18 mouse cellular contexts compared by ENCODE assay signal in the genomic region with DNA sequence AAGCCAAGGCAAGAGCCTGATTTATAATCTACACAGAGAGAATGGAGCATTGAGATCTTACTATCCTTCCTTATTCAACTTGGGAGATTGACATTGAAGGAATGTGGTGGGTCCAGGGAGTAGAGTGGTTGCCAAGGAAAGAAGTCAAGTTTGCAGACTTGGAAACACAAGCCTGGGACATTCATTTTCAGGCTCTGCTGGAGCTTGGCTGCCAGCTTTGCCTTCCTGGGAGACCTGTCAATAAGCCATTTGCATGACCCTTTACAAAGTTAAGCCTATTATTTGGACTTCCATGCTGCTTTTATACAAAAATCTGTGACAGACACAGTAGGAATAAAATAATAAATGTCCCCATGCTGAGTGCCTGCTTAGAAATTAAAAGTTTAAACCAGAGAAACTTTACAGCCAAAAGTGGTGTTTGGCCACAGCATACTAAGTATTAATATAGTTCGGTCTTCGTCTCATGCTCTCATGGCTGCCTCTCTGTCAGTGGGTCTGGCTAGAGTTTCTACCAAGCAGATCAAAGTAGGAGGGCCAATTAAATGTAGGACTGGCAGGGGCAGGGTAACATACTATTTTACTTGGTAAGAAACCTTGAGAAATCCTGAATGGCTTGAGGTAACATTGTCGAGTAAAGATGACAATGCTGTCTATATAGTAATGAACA.
DNase-seq lines count a peak whose midpoint lies in the region; ATAC-seq and TF ChIP-seq lines count a peak whose summit lies in the region.
"Had no signal": no experiment of that assay in that cellular context is flagged by ENCODE, and none has a peak within 500 bp of the region (broad histone marks: within the 10 kb centered on the region; RNA-seq: fewer than 3 reads in every experiment).

No protein-coding gene starts in this region.

- WGBS in hindbrain, embryonic 14.5 days = 51% methylated on average over 3 of the region's 3 CpGs
- WGBS in midbrain, embryonic 11.5 days = 69% methylated on average over 3 of the region's 3 CpGs
- 29% methylated on average over 3 of the region's 3 CpGs for WGBS in midbrain, postnatal 0 days

- no peaks in the 10 kb centered on the region for H3K27me3 ChIP-seq in hindbrain, embryonic 14.5 days (ENCODE audit: control insufficient read depth, insufficient read depth, low read length)
- no peaks in the 10 kb centered on the region for H3K27me3 ChIP-seq in midbrain, embryonic 11.5 days (ENCODE audit: control insufficient read depth, insufficient read depth, low read length)
- no peaks in the 10 kb centered on the region for H3K27me3 ChIP-seq in midbrain, postnatal 0 days (ENCODE audit: insufficient read depth, low read length)
- H3K27me3 ChIP-seq: forebrain, embryonic 13.5 days; liver, embryonic 15.5 days had no signal

- DNase-seq in left cerebral cortex, postnatal 4 days = peak; percentile 27
- no peak for DNase-seq in left cerebral cortex, adult 8-10 months (ENCODE audit: low spot score in 2 of 2)
- peak; percentile 41 for DNase-seq in hindbrain, embryonic 14.5 days (ENCODE audit: low spot score)
- no peak for DNase-seq in midbrain, embryonic 11.5 days (ENCODE audit: low spot score, missing footprints)
- peak; percentile 64 for DNase-seq in midbrain, postnatal 0 days (ENCODE audit: low spot score)
- no peak for DNase-seq in frontal cortex, postnatal 36 days (ENCODE audit: low spot score in 2 of 2)
- no peak for DNase-seq in ovary, postnatal 14 days (ENCODE audit: low spot score)
- DNase-seq: adrenal gland, postnatal 10 days; embryo, embryonic 11 days; kidney, postnatal 25 days; liver had no signal

- no peaks in the 10 kb centered on the region for H3K4me1 ChIP-seq in hindbrain, embryonic 14.5 days (replicated peaks; ENCODE audit: control insufficient read depth, insufficient read depth, low read length)
- H3K4me1 ChIP-seq in midbrain, embryonic 11.5 days (ENCODE audit: control insufficient read depth, insufficient read depth, low read length) = no peaks in the 10 kb centered on the region
- peaks cover 4% of the 10 kb centered on the region; the same call in 1 of the 2 replicates for H3K4me1 ChIP-seq in midbrain, postnatal 0 days (ENCODE audit: insufficient read depth, low read length)
- H3K4me1 ChIP-seq: liver, embryonic 15.5 days had no signal

- no peak overlapping the region for H3K27ac ChIP-seq in hindbrain, embryonic 14.5 days
- no peak overlapping the region for H3K27ac ChIP-seq in midbrain, embryonic 11.5 days (ENCODE audit: low read depth, low read length)
- H3K27ac ChIP-seq in midbrain, postnatal 0 days (ENCODE audit: low read depth, low read length) = no peak overlapping the region
- H3K27ac ChIP-seq: forebrain, embryonic 13.5 days; layer of hippocampus, adult 2 months; liver, embryonic 15.5 days; macrophage; stomach, postnatal 0 days had no signal

- TF ChIP-seq CTCF in midbrain, postnatal 0 days (IDR thresholded peaks at IDR 0.05) = no peak

- H3K9me3 ChIP-seq in hindbrain, embryonic 14.5 days (ENCODE audit: control insufficient read depth, low read length) = no peaks in the 10 kb centered on the region
- H3K9me3 ChIP-seq in midbrain, embryonic 11.5 days (ENCODE audit: control insufficient read depth, low read length) = no peaks in the 10 kb centered on the region
- H3K9me3 ChIP-seq in midbrain, postnatal 0 days (ENCODE audit: low read length) = no peaks in the 10 kb centered on the region
- H3K9me3 ChIP-seq: forebrain, embryonic 13.5 days; liver, embryonic 15.5 days had no signal

- H3K4me3 ChIP-seq in hindbrain, embryonic 14.5 days (replicated peaks; ENCODE audit: low read length) = no peak overlapping the region
- H3K4me3 ChIP-seq in midbrain, embryonic 11.5 days (ENCODE audit: low read depth, low read length) = no peak overlapping the region
- no peak overlapping the region for H3K4me3 ChIP-seq in midbrain, postnatal 0 days (ENCODE audit: low read depth, low read length)
- H3K4me3 ChIP-seq: forebrain, embryonic 13.5 days; layer of hippocampus, adult 2 months; liver, embryonic 15.5 days had no signal

- ATAC-seq in hindbrain, embryonic 14.5 days (ENCODE audit: low FRiP score) = peak; percentile 87
- peak; percentile 39 for ATAC-seq in midbrain, embryonic 11.5 days (ENCODE audit: low FRiP score)
- no peak; the same call in 1 of the 2 replicates for ATAC-seq in midbrain, postnatal 0 days (ENCODE audit: low FRiP score)
- ATAC-seq: forebrain, embryonic 13.5 days; intestine, embryonic 16.5 days had no signal

- H3K36me3 ChIP-seq in hindbrain, embryonic 14.5 days (replicated peaks; ENCODE audit: control insufficient read depth, insufficient read depth) = no peaks in the 10 kb centered on the region
- no peaks in the 10 kb centered on the region for H3K36me3 ChIP-seq in midbrain, embryonic 11.5 days (ENCODE audit: control insufficient read depth, insufficient read depth, low read length)
- H3K36me3 ChIP-seq in midbrain, postnatal 0 days (ENCODE audit: insufficient read depth, low read length) = no peaks in the 10 kb centered on the region
- H3K36me3 ChIP-seq: liver, embryonic 15.5 days had no signal

- no peak overlapping the region for H3K4me2 ChIP-seq in hindbrain, embryonic 14.5 days (replicated peaks)
- no peak overlapping the region for H3K4me2 ChIP-seq in midbrain, embryonic 11.5 days
- H3K4me2 ChIP-seq in midbrain, postnatal 0 days (ENCODE audit: low read depth, low read length, poor library complexity, severe bottlenecking) = no peak overlapping the region
- H3K4me2 ChIP-seq: forebrain, embryonic 13.5 days; heart, embryonic 11.5 days; liver, embryonic 15.5 days had no signal

- intact Hi-C loops in left cerebral cortex, postnatal 4 days (cut with DNase I) = no loop called here

- H3K9ac ChIP-seq in hindbrain, embryonic 14.5 days = no peak overlapping the region
- H3K9ac ChIP-seq in midbrain, embryonic 11.5 days (ENCODE audit: low read length) = no peak overlapping the region
- no peak overlapping the region for H3K9ac ChIP-seq in midbrain, postnatal 0 days (replicated peaks; ENCODE audit: low read length, poor library complexity, severe bottlenecking)
- H3K9ac ChIP-seq: forebrain, embryonic 13.5 days; liver, embryonic 15.5 days had no signal

Comparison
In these comparisons a context has a peak if more than half of its experiments do, and no peak if none do; other contexts are left out.
1. DNase-seq: peak in left cerebral cortex, postnatal 4 days (single experiment), hindbrain, embryonic 14.5 days (single experiment) and midbrain, postnatal 0 days (single experiment); none in left cerebral cortex, adult 8-10 months (0 of 2), midbrain, embryonic 11.5 days (single experiment), frontal cortex, postnatal 36 days (0 of 2) and ovary, postnatal 14 days (single experiment).